Mouse (Mus musculus) lung, embryonic 14.5 days (tissue): ENCODE results near the gene Zfp277. TPM values are rescaled to one million over a fixed set of nuclear protein-coding genes. Genes with fewer than 3 reads are reported as not detected.

Experiments used
- ATAC-seq: fragments of 200-750 bp; cut with Nextera tagmentation; 2 replicates; pipeline ENCODE4 v1.8.0; 2017; ENCODE audit warnings: mild to moderate bottlenecking, moderate TSS enrichment, moderate library complexity; ENCODE audit not compliant: insufficient read depth
- DNase-seq: peaks from one replicate; pipeline ENCODE4 v3.0.0-alpha.2; 2015
- H3K27ac ChIP-seq: fragments of 300-500 bp; sonication (generic); 2 replicates; pipeline ENCODE4 v1.5.1; 2014; ENCODE audit warnings: low read depth, mild to moderate bottlenecking, moderate library complexity
- H3K27me3 ChIP-seq: fragments of 300-500 bp; sonication (generic); 2 replicates; pipeline ENCODE4 v1.6.1; 2014; ENCODE audit warnings: low read length, control low read depth; ENCODE audit not compliant: insufficient read depth
- H3K36me3 ChIP-seq: fragments of 300-500 bp; sonication (generic); 2 replicates; pipeline ENCODE4 v1.6.1; 2014; ENCODE audit warnings: control low read depth; ENCODE audit not compliant: insufficient read depth
- H3K4me1 ChIP-seq: fragments of 300-500 bp; sonication (generic); 2 replicates; pipeline ENCODE4 v1.6.1; 2014; ENCODE audit warnings: antibody characterized with exemption, control low read depth; ENCODE audit not compliant: insufficient read depth
- H3K4me2 ChIP-seq: fragments of 300-500 bp; sonication (generic); 2 replicates; pipeline ENCODE4 v1.6.1; 2014; ENCODE audit warnings: mild to moderate bottlenecking
- H3K4me3 ChIP-seq: fragments of 300-500 bp; sonication (generic); 2 replicates; pipeline ENCODE4 v1.5.1; 2014; ENCODE audit warnings: low read depth, low read length
- H3K9ac ChIP-seq: fragments of 300-500 bp; sonication (generic); 2 replicates; pipeline ENCODE4 v1.6.1; 2014
- H3K9me3 ChIP-seq: fragments of 300-500 bp; sonication (generic); 2 replicates; pipeline ENCODE4 v1.6.1; 2016; ENCODE audit warnings: low read depth, low read length, control low read depth
- CTCF ChIP-seq: IDR thresholded peaks from 2 replicates; pipeline ENCODE4 v1.5.1; 2016; ENCODE audit warnings: antibody characterized with exemption, low read depth
- WGBS: fragments of 180-500 bp; shearing (Covaris S2); extraction: QIAGEN DNeasy Blood & Tissue Kit; methylation state at CpG from one replicate; pipeline ENCODE4 v1.1.7; 2014; 5-methylcytosine and 5-hydroxymethylcytosine counted together
- polyA plus RNA-seq: library from polyadenylated mRNA; unstranded; fragments of >200 nt; fragmentation: Nextera tagmentation; extraction: Ambion mirVana; gene quantifications from 2 replicates; pipeline ENCODE4 v1.2.1, GENCODE M21; 2014

The Zfp277 gene
- polyA plus RNA-seq, 1 experiment from 2014 or later, result 46.7 TPM

GRCm38 (mm10) chr12:40280596-40281325 lies 164.9 kb downstream of the Zfp277 start:
- Histone ChIP-seq H3K4me1 (no peaks in the 10 kb centered on the region), H3K4me3 (no peak overlapping the region), H3K9me3 (no peaks in the 10 kb centered on the region), H3K4me2 (no peak overlapping the region), H3K9ac (no peak overlapping the region), H3K36me3 (no peaks in the 10 kb centered on the region), H3K27me3 (no peaks in the 10 kb centered on the region), H3K27ac (no peak overlapping the region)
- no peak for DNase-seq
- TF ChIP-seq CTCF, result no peak
- ATAC-seq, result no peak
- 76% methylated on average over 4 of the region's 4 CpGs for WGBS

DNA sequence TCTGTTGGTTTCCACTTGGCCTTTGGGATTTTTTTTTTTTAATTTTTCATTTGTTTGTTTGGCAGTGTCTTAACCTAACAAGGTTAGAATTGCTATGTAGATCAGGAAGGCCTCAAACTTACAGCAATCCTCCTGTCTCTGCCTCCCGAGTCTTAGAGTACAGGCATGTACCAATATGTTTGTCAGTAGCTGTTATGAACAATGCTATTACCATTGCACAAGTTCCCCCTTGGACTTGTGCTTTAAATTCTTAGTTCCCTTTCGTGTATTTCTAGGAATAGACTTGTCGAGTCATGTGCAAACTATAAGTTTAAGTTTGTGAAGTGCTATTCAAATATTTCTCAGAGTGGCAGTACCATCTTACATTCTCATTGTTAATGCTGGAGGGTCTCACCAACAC lies 168.1 kb downstream of the Zfp277 start:
- no peak overlapping the region for H3K4me3 ChIP-seq
- no peak for TF ChIP-seq CTCF
- WGBS, result 77% methylated on average over 3 of the region's 3 CpGs
- H3K27ac ChIP-seq, result no peak overlapping the region
- no peaks in the 10 kb centered on the region for H3K4me1 ChIP-seq
- no peak overlapping the region for H3K9ac ChIP-seq
- no peaks in the 10 kb centered on the region for H3K9me3 ChIP-seq
- no peak overlapping the region for H3K4me2 ChIP-seq
- H3K36me3 ChIP-seq, result no peaks in the 10 kb centered on the region
- H3K27me3 ChIP-seq, result no peaks in the 10 kb centered on the region
- ATAC-seq (no peak), DNase-seq (no peak)

- Histone ChIP-seq H3K4me1 (no peaks in the 10 kb centered on the region), H3K9me3 (no peaks in the 10 kb centered on the region), H3K36me3 (no peaks in the 10 kb centered on the region), H3K27ac (no peak overlapping the region), H3K27me3 (no peaks in the 10 kb centered on the region), H3K9ac (no peak overlapping the region), H3K4me2 (no peak overlapping the region), H3K4me3 (no peak overlapping the region)
- no peak for DNase-seq
- no peak for TF ChIP-seq CTCF
- no peak for ATAC-seq
Observed at GRCm38 (mm10) chr12:40274931-40275330, 170.8 kb downstream of the Zfp277 start.

GRCm38 (mm10) chr12:40273339-40273738 lies 172.4 kb downstream of the Zfp277 start:
- WGBS, result 76% methylated on average over 4 of the region's 4 CpGs
- no peak for ATAC-seq

DNA sequence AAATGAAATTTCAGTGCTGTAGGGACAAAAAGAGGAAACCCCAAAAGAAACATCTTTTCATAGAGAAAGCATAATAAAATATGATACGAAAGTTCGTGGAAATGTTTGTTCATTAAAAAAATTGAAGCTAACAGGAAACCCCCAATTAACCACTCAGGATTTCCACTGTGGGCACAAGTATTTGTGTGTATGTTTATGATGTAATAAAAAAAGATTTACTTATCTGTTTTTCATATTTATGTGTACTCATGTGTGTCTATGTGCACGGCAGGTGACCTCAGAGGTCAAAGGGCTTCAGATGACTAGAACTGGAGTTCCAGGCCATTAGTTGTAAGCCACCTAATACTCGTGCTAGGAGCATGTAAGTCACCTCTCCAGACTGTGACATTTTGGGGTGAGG lies 173.0 kb downstream of the Zfp277 start:
- DNase-seq (no peak), ATAC-seq (no peak)
- Histone ChIP-seq H3K9me3 (no peaks in the 10 kb centered on the region), H3K4me1 (no peaks in the 10 kb centered on the region), H3K4me3 (no peak overlapping the region), H3K4me2 (no peak overlapping the region), H3K27me3 (no peaks in the 10 kb centered on the region), H3K9ac (no peak overlapping the region), H3K27ac (no peak overlapping the region), H3K36me3 (no peaks in the 10 kb centered on the region)
- 71% methylated on average over 4 of the region's 4 CpGs for WGBS
- no peak for TF ChIP-seq CTCF

More at GRCm38 (mm10) chr12:40273339-40273738, 172.4 kb downstream of the Zfp277 start:
- no peak for TF ChIP-seq CTCF
- no peaks in the 10 kb centered on the region for H3K36me3 ChIP-seq
- no peaks in the 10 kb centered on the region for H3K27me3 ChIP-seq
- H3K9me3 ChIP-seq, result no peaks in the 10 kb centered on the region
- DNase-seq, result no peak
- no peaks in the 10 kb centered on the region for H3K4me1 ChIP-seq
- H3K27ac ChIP-seq, result no peak overlapping the region
- H3K4me2 ChIP-seq, result no peak overlapping the region
- no peak overlapping the region for H3K4me3 ChIP-seq
- no peak overlapping the region for H3K9ac ChIP-seq

DNA sequence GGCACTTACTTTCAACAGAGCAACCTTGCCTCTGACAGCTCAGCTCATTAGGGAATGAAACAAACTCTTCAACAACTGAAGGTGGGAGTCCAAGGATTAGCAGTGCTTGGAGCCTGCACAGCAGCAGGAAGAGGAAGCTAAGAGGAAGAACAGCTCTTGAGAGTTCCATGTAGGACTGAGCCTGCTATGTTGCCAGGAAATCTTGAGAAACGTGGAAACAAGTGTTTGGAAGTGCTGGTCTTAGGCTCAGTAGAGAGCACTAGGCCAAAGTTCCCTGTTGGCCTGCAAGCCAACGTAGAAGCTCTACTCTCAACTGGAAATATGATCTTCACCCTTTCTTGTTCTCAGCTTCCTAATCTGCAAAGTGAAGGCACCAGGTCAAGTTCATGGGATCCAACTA lies 177.4 kb downstream of the Zfp277 start:
- TF ChIP-seq CTCF, result no peak
- no peak overlapping the region for H3K4me3 ChIP-seq
- H3K4me2 ChIP-seq, result no peak overlapping the region
- no peaks in the 10 kb centered on the region for H3K9me3 ChIP-seq
- H3K9ac ChIP-seq, result no peak overlapping the region
- ATAC-seq, result no peak
- no peaks in the 10 kb centered on the region for H3K27me3 ChIP-seq
- H3K4me1 ChIP-seq, result no peaks in the 10 kb centered on the region
- no peak overlapping the region for H3K27ac ChIP-seq
- H3K36me3 ChIP-seq, result no peaks in the 10 kb centered on the region
- no peak for DNase-seq
- WGBS, result 69% methylated on average over 2 of the region's 2 CpGs

Other genes starting within 250 kb of the Zfp277 start
- not detected in 2 replicates for gene Lsmem1, start 246.4 kb downstream of the Zfp277 start, polyA plus RNA-seq
- gene Ifrd1, start 197.4 kb downstream of the Zfp277 start, polyA plus RNA-seq, result 141 and 148 TPM in 2 replicates
- 24.2 and 28.9 TPM in 2 replicates for gene Dock4, start 50 bp upstream of the Zfp277 start, polyA plus RNA-seq